Mouse (Mus musculus): ENCODE data around the gene Mlana. TPM values are rescaled to one million over a fixed set of nuclear protein-coding genes. Genes with fewer than 3 reads are reported as not detected.

The Mlana gene
- polyA plus RNA-seq, 1 experiment from 2014 or later = not detected

Other genes starting within 250 kb of the Mlana start
- 8.0 and 9.0 TPM in 2 replicates for gene Ric1, start 175.5 kb upstream of the Mlana start, polyA plus RNA-seq (2015; fragmentation: Nextera tagmentation; extraction: Ambion mirVana)
- gene Ermp1, start 49.4 kb upstream of the Mlana start, polyA plus RNA-seq (2015; fragmentation: Nextera tagmentation; extraction: Ambion mirVana) = 7.5 and 8.7 TPM in 2 replicates
- 2.4 and 2.7 TPM in 2 replicates for gene 9930021J03Rik, start 108.2 kb downstream of the Mlana start, polyA plus RNA-seq (2015; fragmentation: Nextera tagmentation; extraction: Ambion mirVana)
- gene Ranbp6, start 115.2 kb downstream of the Mlana start, polyA plus RNA-seq (2015; fragmentation: Nextera tagmentation; extraction: Ambion mirVana) = 9.9 and 10.7 TPM in 2 replicates
- gene Il33, start 227.3 kb downstream of the Mlana start, polyA plus RNA-seq (2015; fragmentation: Nextera tagmentation; extraction: Ambion mirVana) = 15.9 and 17.4 TPM in 2 replicates